Mouse (Mus musculus): ENCODE results near the gene Smc5. TPM values are rescaled to one million over a fixed set of nuclear protein-coding genes. Genes with fewer than 3 reads are reported as not detected.

Smc5 gene
- 20.0 and 21.2 TPM in 2 replicates for polyA plus RNA-seq (2015; fragmentation: Nextera tagmentation; extraction: Ambion mirVana)

DNA sequence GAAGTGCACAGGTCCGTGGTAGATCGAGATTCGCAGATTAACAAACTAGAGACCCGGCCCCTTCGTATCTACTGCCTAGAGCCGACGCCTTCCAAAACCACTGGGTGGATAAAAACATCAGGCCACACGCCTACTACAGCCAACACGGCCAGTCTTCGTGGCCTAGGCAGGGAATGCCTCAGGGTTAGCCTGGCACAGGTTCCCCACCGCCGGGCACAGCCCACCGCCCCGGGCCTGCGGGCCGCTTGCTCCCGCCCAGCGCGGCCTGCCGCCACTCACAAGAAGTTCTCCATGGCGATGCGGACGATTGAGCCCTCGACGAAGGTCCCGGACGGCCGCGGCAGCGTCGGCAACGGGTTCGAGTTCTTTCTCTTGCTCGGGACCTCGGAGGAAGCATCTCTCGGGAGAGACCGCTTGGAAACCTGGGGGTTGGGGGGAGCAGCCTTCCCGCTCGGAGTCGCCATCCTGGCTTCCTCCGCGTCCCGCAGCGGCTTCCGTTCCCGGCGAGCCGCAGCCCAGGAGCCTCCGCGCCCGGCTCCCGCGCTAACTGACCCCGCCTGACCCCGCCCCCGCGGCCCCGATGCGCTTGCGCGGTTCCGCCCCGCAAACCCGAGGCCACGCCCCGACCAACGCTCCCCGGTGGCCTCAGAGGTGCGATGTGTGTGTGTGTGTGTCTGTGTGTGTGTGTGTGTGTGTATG lies at the start of gene Smc5:
Smc5 (minus strand) TSS at position 543 of the 699 bp plus-strand sequence.
- Histone ChIP-seq H3K9me3 (replicated peaks) (no peaks in the 10 kb centered on the region), H3K27ac (peak within 1 kb of the TSS; percentile 65), H3K4me3 (peak within 1 kb of the TSS; percentile 74), H3K9ac (peak within 1 kb of the TSS; percentile 94), H3K27me3 (no peaks in the 10 kb centered on the region), H3K4me2 (peak within 1 kb of the TSS; percentile 76), H3K4me1 (replicated peaks) (peaks cover 8% of the 10 kb centered on the region; the same call in 1 of the 2 replicates), H3K36me3 (peaks cover 4% of the 10 kb centered on the region; the same call in 1 of the 2 replicates)
- ATAC-seq (replicated peaks; ENCODE audit: insufficient number of reproducible peaks, insufficient read depth, low FRiP score, low read depth), result peak; percentile 94
- WGBS, result under 1% methylated on average over 68 of the region's 69 CpGs

DNA sequence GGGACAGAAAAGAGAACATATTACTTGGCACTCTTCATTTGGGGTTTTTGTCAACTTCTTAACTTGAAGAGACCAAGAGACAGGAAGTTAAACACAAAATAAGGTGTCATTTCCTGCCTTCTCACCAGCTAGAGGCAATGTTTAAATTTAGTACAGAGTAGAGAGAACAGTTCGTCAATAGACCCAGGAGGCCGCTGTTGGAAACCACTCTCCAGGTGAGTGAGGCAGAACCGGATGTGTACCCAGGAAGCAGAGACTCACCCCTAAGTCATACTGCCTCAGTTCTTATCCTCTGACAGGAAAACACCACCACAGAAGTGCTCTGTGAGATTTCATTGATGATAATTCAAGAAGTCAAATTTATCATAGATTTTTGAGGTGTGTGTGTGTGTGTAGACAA lies 49.4 kb upstream of the Smc5 start:
- H3K27me3 ChIP-seq, result no peaks in the 10 kb centered on the region
- no peak overlapping the region for H3K9ac ChIP-seq
- ATAC-seq (replicated peaks; ENCODE audit: insufficient number of reproducible peaks, insufficient read depth, low FRiP score, low read depth), result no peak
- no peak overlapping the region for H3K27ac ChIP-seq
- no peaks in the 10 kb centered on the region for H3K9me3 ChIP-seq (replicated peaks)
- no peak overlapping the region for H3K4me2 ChIP-seq
- H3K4me1 ChIP-seq (replicated peaks), result no peaks in the 10 kb centered on the region
- no peaks in the 10 kb centered on the region for H3K36me3 ChIP-seq
- WGBS, result 50% methylated on average over 3 of the region's 3 CpGs
- no peak overlapping the region for H3K4me3 ChIP-seq

DNA sequence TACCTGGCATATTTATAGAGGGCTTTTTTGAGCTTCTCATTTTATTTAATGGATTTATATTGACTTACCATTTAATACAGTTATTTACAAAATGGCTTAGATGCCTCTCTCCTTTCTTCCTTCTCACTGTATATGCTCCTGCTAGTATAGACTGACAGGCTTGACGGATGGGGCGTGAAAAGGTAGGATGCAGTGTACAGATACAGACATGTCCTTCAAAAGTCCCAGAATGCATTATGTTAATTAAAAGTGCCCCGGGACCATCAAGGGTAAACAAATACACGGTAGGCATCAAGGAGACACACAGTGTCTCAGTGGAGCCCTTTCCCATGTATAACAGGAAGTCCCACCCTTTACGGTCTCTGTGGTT lies 44.3 kb upstream of the Smc5 start:
- Histone ChIP-seq H3K9ac (no peak overlapping the region), H3K9me3 (replicated peaks) (no peaks in the 10 kb centered on the region), H3K4me2 (no peak overlapping the region), H3K4me1 (replicated peaks) (no peaks in the 10 kb centered on the region), H3K27me3 (no peaks in the 10 kb centered on the region), H3K27ac (no peak overlapping the region), H3K36me3 (no peaks in the 10 kb centered on the region), H3K4me3 (no peak overlapping the region)
- 78% methylated on average over 5 of the region's 5 CpGs for WGBS
- ATAC-seq (replicated peaks; ENCODE audit: insufficient number of reproducible peaks, insufficient read depth, low FRiP score, low read depth), result no peak

DNA sequence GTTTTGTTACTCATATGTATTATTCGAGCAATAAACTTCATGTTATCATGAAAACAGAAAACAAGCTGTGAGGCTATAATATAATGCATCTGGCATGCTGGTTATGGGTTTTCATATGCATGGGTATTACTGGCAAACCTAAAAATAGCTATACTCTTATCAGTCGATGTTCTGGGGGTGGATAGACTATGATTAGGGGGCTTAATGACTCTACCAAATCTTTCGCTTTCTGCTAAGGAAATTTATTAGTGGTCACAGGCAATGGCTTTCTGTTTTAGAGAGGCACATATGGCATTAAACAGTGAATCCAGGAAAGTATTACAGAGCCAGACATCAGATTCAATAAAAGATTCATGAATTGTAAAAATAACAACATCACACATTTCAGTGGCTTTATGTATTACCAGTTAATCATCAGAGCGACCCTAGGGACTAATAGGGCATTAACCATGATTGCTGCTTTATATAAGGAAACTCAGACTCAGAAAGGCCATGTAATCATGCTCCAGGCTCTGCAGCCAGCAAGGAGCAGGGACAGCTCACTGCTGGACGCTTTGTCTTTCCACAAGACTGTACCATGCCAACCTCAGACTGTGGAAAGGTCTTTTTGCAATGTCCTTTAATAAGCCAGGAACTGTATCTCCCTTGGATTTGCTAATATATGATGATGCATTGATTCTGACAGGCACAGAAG lies 43.7 kb upstream of the Smc5 start:
- Histone ChIP-seq H3K27ac (no peak overlapping the region), H3K4me1 (replicated peaks) (no peaks in the 10 kb centered on the region), H3K27me3 (no peaks in the 10 kb centered on the region), H3K36me3 (no peaks in the 10 kb centered on the region), H3K9me3 (replicated peaks) (no peaks in the 10 kb centered on the region), H3K9ac (no peak overlapping the region), H3K4me3 (no peak overlapping the region), H3K4me2 (no peak overlapping the region)
- no peak for ATAC-seq (replicated peaks; ENCODE audit: insufficient number of reproducible peaks, insufficient read depth, low FRiP score, low read depth)
- 60% methylated on average over 5 of the region's 5 CpGs for WGBS

DNA sequence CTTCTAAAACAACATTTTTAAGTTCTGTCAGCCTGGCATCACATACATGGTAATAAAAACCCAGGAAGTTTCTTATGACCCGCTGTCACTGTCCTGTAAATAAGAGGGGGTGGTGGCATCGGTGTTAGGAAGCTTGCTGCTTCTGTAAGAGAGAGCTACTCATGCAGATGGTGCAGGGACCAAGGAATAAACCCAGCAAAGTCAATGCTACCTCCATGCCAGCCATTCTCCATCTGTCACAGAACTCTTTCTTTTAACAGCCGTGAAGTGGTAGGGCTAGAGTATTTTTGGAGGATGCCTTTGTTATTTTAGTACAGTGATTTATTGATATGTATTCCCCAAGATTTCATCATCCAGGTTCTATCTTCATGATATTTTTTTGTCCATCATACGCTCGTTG lies 43.2 kb upstream of the Smc5 start:
- no peaks in the 10 kb centered on the region for H3K36me3 ChIP-seq
- no peak overlapping the region for H3K4me2 ChIP-seq
- WGBS, result 75% methylated on average over 5 of the region's 5 CpGs
- no peak overlapping the region for H3K4me3 ChIP-seq
- H3K27me3 ChIP-seq, result no peaks in the 10 kb centered on the region
- H3K27ac ChIP-seq, result no peak overlapping the region
- H3K9ac ChIP-seq, result no peak overlapping the region
- ATAC-seq (replicated peaks; ENCODE audit: insufficient number of reproducible peaks, insufficient read depth, low FRiP score, low read depth), result no peak
- no peaks in the 10 kb centered on the region for H3K9me3 ChIP-seq (replicated peaks)
- no peaks in the 10 kb centered on the region for H3K4me1 ChIP-seq (replicated peaks)

DNA sequence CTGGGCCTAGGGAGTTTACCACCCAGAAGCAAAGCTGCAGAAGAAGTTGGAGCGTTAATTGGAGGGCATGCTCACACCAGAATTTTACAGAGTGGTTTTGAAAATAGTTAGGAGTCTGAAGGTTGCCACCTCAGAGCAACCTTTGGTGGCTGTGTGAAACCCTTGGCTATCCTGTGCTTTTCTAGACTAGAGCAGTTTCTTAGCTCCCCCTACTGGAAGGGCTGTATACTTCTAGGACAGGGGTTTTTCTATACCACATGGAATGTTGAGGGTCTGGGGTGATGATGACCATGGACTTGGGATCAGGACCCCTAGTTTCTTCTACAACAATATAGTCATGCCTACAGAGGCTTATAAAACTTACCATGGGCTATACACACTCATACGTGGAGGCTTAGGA lies 36.3 kb upstream of the Smc5 start:
- no peaks in the 10 kb centered on the region for H3K9me3 ChIP-seq (replicated peaks)
- no peaks in the 10 kb centered on the region for H3K36me3 ChIP-seq
- no peak overlapping the region for H3K4me2 ChIP-seq
- WGBS, result 86% methylated on average over 2 of the region's 2 CpGs
- H3K27ac ChIP-seq, result no peak overlapping the region
- H3K4me1 ChIP-seq (replicated peaks), result no peaks in the 10 kb centered on the region
- H3K27me3 ChIP-seq, result no peaks in the 10 kb centered on the region
- H3K9ac ChIP-seq, result no peak overlapping the region
- no peak overlapping the region for H3K4me3 ChIP-seq
- no peak for ATAC-seq (replicated peaks; ENCODE audit: insufficient number of reproducible peaks, insufficient read depth, low FRiP score, low read depth)

DNA sequence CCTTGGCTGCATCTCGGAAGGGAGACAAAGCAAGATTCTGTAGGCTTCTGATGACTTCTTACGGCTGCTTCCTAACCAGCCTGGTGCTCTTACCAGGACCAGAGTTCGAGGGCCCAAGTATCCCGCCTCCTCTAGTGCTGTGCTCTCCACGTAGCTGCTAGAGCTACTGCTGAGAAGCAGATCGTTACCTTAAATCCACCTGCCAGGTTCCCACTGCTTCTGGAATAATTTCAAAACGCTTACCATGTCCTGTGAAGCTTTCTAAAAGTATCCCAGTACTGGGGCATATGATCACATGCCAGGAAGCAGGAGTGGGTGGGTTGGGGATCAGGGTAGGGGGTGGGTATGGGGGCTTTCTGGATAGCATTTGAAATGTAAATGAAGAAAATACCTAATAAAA lies 33.0 kb upstream of the Smc5 start:
- no peak overlapping the region for H3K4me2 ChIP-seq
- H3K9me3 ChIP-seq (replicated peaks), result no peaks in the 10 kb centered on the region
- H3K27me3 ChIP-seq, result no peaks in the 10 kb centered on the region
- H3K27ac ChIP-seq, result no peak overlapping the region
- H3K4me1 ChIP-seq (replicated peaks), result no peaks in the 10 kb centered on the region
- H3K36me3 ChIP-seq, result no peaks in the 10 kb centered on the region
- ATAC-seq (replicated peaks; ENCODE audit: insufficient number of reproducible peaks, insufficient read depth, low FRiP score, low read depth), result no peak
- H3K9ac ChIP-seq, result no peak overlapping the region
- H3K4me3 ChIP-seq, result no peak overlapping the region
- 82% methylated on average over 7 of the region's 7 CpGs for WGBS

DNA sequence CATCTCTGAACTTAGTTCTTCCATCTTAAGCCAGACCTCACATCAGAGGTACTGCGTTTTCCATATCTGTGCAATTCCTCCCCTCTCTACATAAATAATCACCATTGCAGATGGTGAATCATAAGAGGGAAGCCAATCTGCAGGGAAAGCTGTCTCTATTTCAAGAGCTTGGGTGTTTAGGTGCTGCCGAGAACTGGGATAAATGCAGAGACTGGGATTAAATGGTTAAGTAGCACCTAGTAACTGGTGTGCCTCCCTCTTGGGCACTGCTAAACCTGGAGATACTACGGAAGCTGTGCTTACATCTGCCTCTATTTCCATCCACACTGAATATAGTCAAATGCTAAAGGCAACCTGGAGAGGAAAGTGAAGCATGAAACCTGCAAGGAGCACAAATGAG lies 26.3 kb upstream of the Smc5 start:
- Histone ChIP-seq H3K4me2 (no peak overlapping the region), H3K9me3 (replicated peaks) (no peaks in the 10 kb centered on the region), H3K36me3 (no peaks in the 10 kb centered on the region), H3K9ac (no peak overlapping the region), H3K4me1 (replicated peaks) (no peaks in the 10 kb centered on the region), H3K4me3 (no peak overlapping the region), H3K27me3 (no peaks in the 10 kb centered on the region), H3K27ac (no peak overlapping the region)
- no peak for ATAC-seq (replicated peaks; ENCODE audit: insufficient number of reproducible peaks, insufficient read depth, low FRiP score, low read depth)
- 84% methylated on average over 3 of the region's 3 CpGs for WGBS

DNA sequence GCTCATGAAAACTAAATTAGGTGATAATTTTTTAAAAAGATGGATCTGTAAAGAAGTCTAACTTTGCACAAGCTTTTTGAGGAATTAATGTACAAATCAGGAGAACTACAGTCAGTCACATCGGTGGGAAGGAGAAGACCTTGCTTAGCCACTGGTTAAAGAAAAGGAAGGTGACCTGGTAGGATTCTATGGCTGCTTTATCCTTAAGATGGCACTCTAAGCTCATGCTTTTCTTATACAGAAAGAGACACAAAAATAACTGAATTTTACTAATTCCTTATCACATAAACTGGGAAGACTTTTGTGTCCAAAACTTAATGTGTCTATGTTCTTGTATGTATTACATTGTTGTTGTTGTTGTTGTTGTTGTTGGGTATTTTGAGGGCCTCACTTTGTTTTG lies 25.2 kb upstream of the Smc5 start:
- H3K27ac ChIP-seq, result no peak overlapping the region
- H3K4me3 ChIP-seq, result no peak overlapping the region
- H3K4me2 ChIP-seq, result no peak overlapping the region
- no peaks in the 10 kb centered on the region for H3K27me3 ChIP-seq
- no peak for ATAC-seq (replicated peaks; ENCODE audit: insufficient number of reproducible peaks, insufficient read depth, low FRiP score, low read depth)
- no peaks in the 10 kb centered on the region for H3K36me3 ChIP-seq
- no peaks in the 10 kb centered on the region for H3K9me3 ChIP-seq (replicated peaks)
- WGBS, result 79% methylated on average over 1 of the region's 1 CpGs
- H3K4me1 ChIP-seq (replicated peaks), result no peaks in the 10 kb centered on the region
- no peak overlapping the region for H3K9ac ChIP-seq

DNA sequence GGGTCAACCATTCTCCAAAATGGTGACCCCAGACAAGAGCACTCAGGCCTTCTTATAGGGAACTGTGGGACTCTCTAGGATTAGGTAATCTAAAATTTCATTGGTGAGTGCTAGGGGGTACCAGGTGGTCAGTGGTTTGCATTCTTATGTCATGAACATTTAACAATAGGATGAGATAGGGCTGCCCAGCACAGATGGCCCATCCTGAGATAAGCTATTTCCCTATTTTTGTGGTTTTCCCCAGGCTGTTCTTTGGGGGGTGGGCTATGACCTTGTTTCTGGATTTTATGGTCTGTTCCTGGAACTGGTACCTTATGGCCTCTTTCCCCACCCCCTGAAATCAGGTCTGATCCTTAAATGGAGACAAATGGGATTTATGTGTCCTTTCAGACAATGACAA lies 23.5 kb upstream of the Smc5 start:
- Histone ChIP-seq H3K27me3 (no peaks in the 10 kb centered on the region), H3K9ac (no peak overlapping the region), H3K36me3 (no peaks in the 10 kb centered on the region), H3K4me3 (no peak overlapping the region), H3K4me2 (no peak overlapping the region), H3K4me1 (replicated peaks) (no peaks in the 10 kb centered on the region), H3K27ac (no peak overlapping the region), H3K9me3 (replicated peaks) (no peaks in the 10 kb centered on the region)
- ATAC-seq (replicated peaks; ENCODE audit: insufficient number of reproducible peaks, insufficient read depth, low FRiP score, low read depth), result no peak

DNA sequence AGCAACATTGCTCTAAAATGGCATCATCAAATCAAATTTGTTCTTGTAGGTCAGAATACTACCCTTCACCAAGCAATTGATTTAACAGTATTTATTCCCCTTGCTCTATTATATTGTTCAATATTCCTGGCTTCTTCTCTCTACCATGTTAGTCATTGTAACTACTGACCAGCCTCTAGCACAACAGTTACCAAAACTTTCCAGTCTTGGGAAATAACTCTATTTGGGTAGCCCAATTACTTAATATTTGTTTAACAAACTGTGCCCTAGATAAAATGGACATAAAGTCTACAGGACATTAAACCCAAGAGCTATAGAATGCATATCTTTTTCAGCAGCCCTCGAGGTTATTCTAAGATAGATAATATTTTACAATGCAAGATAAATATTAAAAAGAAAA lies 15.6 kb upstream of the Smc5 start:
- Histone ChIP-seq H3K4me3 (no peak overlapping the region), H3K4me2 (no peak overlapping the region), H3K36me3 (no peaks in the 10 kb centered on the region), H3K9ac (no peak overlapping the region), H3K27me3 (no peaks in the 10 kb centered on the region), H3K27ac (no peak overlapping the region), H3K9me3 (replicated peaks) (no peaks in the 10 kb centered on the region; the same call in 1 of the 2 replicates), H3K4me1 (replicated peaks) (no peaks in the 10 kb centered on the region)
- WGBS, result 54% methylated on average over 1 of the region's 1 CpGs
- no peak for ATAC-seq (replicated peaks; ENCODE audit: insufficient number of reproducible peaks, insufficient read depth, low FRiP score, low read depth)

Measured in heart, embryonic 15.5 days (tissue).